Mouse (Mus musculus) erythroblast, embryonic 14.5 days (primary cell): ENCODE results near the gene Flna.

Experiments used
- GATA1 ChIP-seq: IDR thresholded peaks from 2 replicates; pipeline ENCODE4 v1.6.1; 2012; ENCODE audit warnings: low read length, inconsistent platforms, mixed read lengths
- TAL1 ChIP-seq: IDR thresholded peaks from 3 replicates; pipeline ENCODE4 v1.6.1; 2012; ENCODE audit warnings: low read length, inconsistent platforms, mixed read lengths

GRCm38 (mm10) chrX:74203556-74203955 lies 46.1 kb downstream of the Flna start:
- TF ChIP-seq GATA1 (no peak), TAL1 (no peak)
